ENCODE assay signal across 10 mouse cellular contexts in the genomic region with DNA sequence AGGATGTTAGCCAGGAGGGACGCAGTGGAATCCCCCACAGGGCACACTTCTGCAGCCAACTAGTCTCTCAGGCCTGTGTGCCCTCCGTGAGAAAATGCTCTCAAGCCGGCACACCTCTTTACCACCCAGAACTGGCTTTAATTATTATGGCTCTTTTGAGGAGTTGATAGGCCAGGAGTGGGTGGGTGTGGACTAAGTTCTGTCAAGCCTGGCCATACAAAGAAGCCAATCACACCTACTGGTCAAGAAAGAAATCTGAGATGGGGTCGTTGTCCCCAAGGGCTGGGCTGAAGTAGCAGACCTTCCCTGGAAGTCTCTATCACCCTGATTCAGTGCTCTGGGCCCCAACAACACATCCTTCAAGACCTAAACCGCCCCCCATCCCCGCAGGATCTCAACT. TPM values are rescaled to one million over a fixed set of nuclear protein-coding genes. Genes with fewer than 3 reads are reported as not detected.
A peak's percentile ranks its signal among the peaks of the same experiment; 100 is the strongest.
DNase-seq lines count a peak whose midpoint lies in the region; ATAC-seq and TF ChIP-seq lines count a peak whose summit lies in the region.
"Had no signal": no experiment of that assay in that cellular context is flagged by ENCODE, and none has a peak within 500 bp of the region (broad histone marks: within the 10 kb centered on the region; RNA-seq: fewer than 3 reads in every experiment).

No protein-coding gene starts in this region.

- no peaks in the 10 kb centered on the region for H3K27me3 ChIP-seq in heart, embryonic 12.5 days (replicated peaks)
- peaks cover 17% of the 10 kb centered on the region for H3K27me3 ChIP-seq in G1E (ENCODE audit: insufficient read depth, low read length)
- no peaks in the 10 kb centered on the region for H3K27me3 ChIP-seq in hindbrain, embryonic 10.5 days (ENCODE audit: insufficient read depth, poor library complexity, severe bottlenecking)
- no peaks in the 10 kb centered on the region for H3K27me3 ChIP-seq in midbrain, embryonic 10.5 days (ENCODE audit: low read depth, poor library complexity, severe bottlenecking)

- no peak for TF ChIP-seq CTCF in G1E (IDR thresholded peaks at IDR 0.05; ENCODE audit: low read depth, low read length)

- WGBS in heart, embryonic 12.5 days = 21% methylated on average over 6 of the region's 6 CpGs
- WGBS in hindbrain, embryonic 10.5 days = 28% methylated on average over 6 of the region's 6 CpGs
- 36% methylated on average over 6 of the region's 6 CpGs for WGBS in midbrain, embryonic 10.5 days

- ATAC-seq in heart, embryonic 12.5 days (ENCODE audit: insufficient number of reproducible peaks, low FRiP score) = no peak
- ATAC-seq in G1E (ENCODE audit: extremely low read depth, insufficient number of reproducible peaks, low FRiP score, poor library complexity, severe bottlenecking) = no peak
- no peak for ATAC-seq in activated CD4-positive, CD25-positive, alpha-beta regulatory T cell, adult 4 months

- intact Hi-C loops in heart, postnatal 36 days (cut with DNase I) = loop anchor here (10.0 kb wide), 1 partner anchor 794 kb away; no protein-coding TSS in a partner anchor

- DNase-seq in heart, postnatal 36 days = no peak
- no peak for DNase-seq in G1E (ENCODE audit: low spot score)
- DNase-seq in hindbrain, embryonic 10.5 days (ENCODE audit: low spot score) = no peak
- DNase-seq in midbrain, embryonic 10.5 days (ENCODE audit: low spot score) = no peak
- DNase-seq in thymus, postnatal 14 days = no peak
- DNase-seq in spleen, adult 18-20 months = no peak

- peak overlapping the region; percentile 93 for H3K4me2 ChIP-seq in heart, embryonic 12.5 days

- H3K4me3 ChIP-seq in heart, embryonic 12.5 days = peak overlapping the region; percentile 71
- H3K4me3 ChIP-seq in G1E (ENCODE audit: low read depth, low read length) = peak overlapping the region; percentile 81
- H3K4me3 ChIP-seq in hindbrain, embryonic 10.5 days = peak overlapping the region; percentile 72
- peak overlapping the region; percentile 75 for H3K4me3 ChIP-seq in midbrain, embryonic 10.5 days

- peak overlapping the region; percentile 92; the same call in 1 of the 2 replicates for H3K27ac ChIP-seq in heart, embryonic 12.5 days (ENCODE audit: poor library complexity, severe bottlenecking)
- H3K27ac ChIP-seq in hindbrain, embryonic 10.5 days = peak overlapping the region; percentile 94
- H3K27ac ChIP-seq in midbrain, embryonic 10.5 days (replicated peaks) = peak overlapping the region; percentile 93

- H3K9ac ChIP-seq in heart, embryonic 12.5 days = peak overlapping the region; percentile 86

- H3K4me1 ChIP-seq in heart, embryonic 12.5 days (replicated peaks) = peaks cover 42% of the 10 kb centered on the region
- H3K4me1 ChIP-seq in G1E (ENCODE audit: insufficient read depth, low read depth, low read length) = peaks cover 62% of the 10 kb centered on the region
- peaks cover 70% of the 10 kb centered on the region for H3K4me1 ChIP-seq in hindbrain, embryonic 10.5 days (replicated peaks)
- H3K4me1 ChIP-seq in midbrain, embryonic 10.5 days = peaks cover 77% of the 10 kb centered on the region

- H3K36me3 ChIP-seq in heart, embryonic 12.5 days = peaks cover 21% of the 10 kb centered on the region
- H3K36me3 ChIP-seq in G1E (replicated peaks) = peaks cover 40% of the 10 kb centered on the region
- H3K36me3 ChIP-seq in hindbrain, embryonic 10.5 days = peaks cover 41% of the 10 kb centered on the region
- peaks cover 51% of the 10 kb centered on the region for H3K36me3 ChIP-seq in midbrain, embryonic 10.5 days

- H3K9me3 ChIP-seq in heart, embryonic 12.5 days (replicated peaks) = no peaks in the 10 kb centered on the region
- H3K9me3 ChIP-seq in G1E (replicated peaks) = no peaks in the 10 kb centered on the region
- no peaks in the 10 kb centered on the region for H3K9me3 ChIP-seq in hindbrain, embryonic 10.5 days
- no peaks in the 10 kb centered on the region for H3K9me3 ChIP-seq in midbrain, embryonic 10.5 days (replicated peaks)

RNA-seq across cellular contexts. Expression of gene Ptprs, which starts 15.4 kb away (rescaled TPM):
- 86.8 and 90.2 TPM in 2 replicates for polyA plus RNA-seq in heart, embryonic 12.5 days (2016; fragmentation: Nextera tagmentation; extraction: Ambion mirVana)
- 10 to 100 TPM; 45.8 to 47.7 TPM for total RNA-seq in heart, postnatal 36 days (2021)
- total RNA-seq in G1E (2014; fragmentation: Nextera tagmentation) (70.5 and 77.2 TPM in 2 replicates), G1E (2017) (16.4 and 16.7 TPM in 2 replicates)
- polyA plus RNA-seq in G1E (2012) = 83.6 and 90.8 TPM in 2 replicates
- 109 and 172 TPM in 2 replicates for polyA plus RNA-seq in hindbrain, embryonic 10.5 days (2016; fragmentation: Nextera tagmentation; extraction: Ambion mirVana)
- 89.7 and 131 TPM in 2 replicates for polyA plus RNA-seq in midbrain, embryonic 10.5 days (2016; fragmentation: Nextera tagmentation; extraction: Ambion mirVana)
- polyA plus RNA-seq in activated CD4-positive, CD25-positive, alpha-beta regulatory T cell, adult 4 months (2017; shearing (Covaris generic)) = 1 to 10 TPM; 6.5 to 8.6 TPM

RNA-seq across cellular contexts. Expression of gene Znrf4, which starts 51.4 kb away (rescaled TPM):
- polyA plus RNA-seq in heart, embryonic 12.5 days (2016; fragmentation: Nextera tagmentation; extraction: Ambion mirVana) = not detected in 2 replicates
- total RNA-seq in heart, postnatal 36 days (2021) = not detected
- not detected in 2 replicates for total RNA-seq in G1E (2014; fragmentation: Nextera tagmentation)
- total RNA-seq in G1E (2017) = 0.17 TPM in 1 of 2 replicates, not detected in the other
- polyA plus RNA-seq in G1E (2012) = not detected in 2 replicates
- not detected in 2 replicates for polyA plus RNA-seq in hindbrain, embryonic 10.5 days (2016; fragmentation: Nextera tagmentation; extraction: Ambion mirVana)
- polyA plus RNA-seq in midbrain, embryonic 10.5 days (2016; fragmentation: Nextera tagmentation; extraction: Ambion mirVana) = not detected in 2 replicates
- not detected for polyA plus RNA-seq in activated CD4-positive, CD25-positive, alpha-beta regulatory T cell, adult 4 months (2017; shearing (Covaris generic))
- total RNA-seq: neutrophil, adult 5-6 weeks had no signal
- polyA plus RNA-seq: brain, embryonic 14.5 days had no signal
